Mouse (Mus musculus): ENCODE data around the gene Mettl13. TPM values are rescaled to one million over a fixed set of nuclear protein-coding genes. Genes with fewer than 3 reads are reported as not detected.
A peak's percentile ranks its signal among the peaks of the same experiment; 100 is the strongest.

Gene Mettl13
- 3.0 and 4.4 TPM in 2 replicates for total RNA-seq (2014; rRNA removed)
- 4.6 and 8.6 TPM in 2 replicates for polyA plus RNA-seq (2012; rRNA removed)

GRCm38 (mm10) chr1:162548016-162548916, at the start of gene Mettl13:
Mettl13 (minus strand) TSS chr1:162548551.
- H3K36me3 ChIP-seq (ENCODE audit: control insufficient read depth, insufficient read depth, low read length) = no peaks in the 10 kb centered on the region; the same call in 1 of the 2 replicates
- H3K4me1 ChIP-seq (ENCODE audit: control insufficient read depth, insufficient read depth, low read length) = peaks cover 6% of the 10 kb centered on the region
- H3K9ac ChIP-seq (ENCODE audit: low read depth, low read length) = peak within 1 kb of the TSS; percentile 77
- no peaks in the 10 kb centered on the region for H3K79me2 ChIP-seq (ENCODE audit: control insufficient read depth, insufficient read depth, low read length)
- peak within 1 kb of the TSS; percentile 43 for H3K27ac ChIP-seq (replicated peaks; ENCODE audit: insufficient read depth, low read depth, low read length)
- under 1% methylated on average over 52 of the region's 52 CpGs for WGBS
- peak within 1 kb of the TSS; percentile 66 for H3K4me3 ChIP-seq (ENCODE audit: insufficient read depth, low read depth, low read length)
- no peaks in the 10 kb centered on the region for H3K27me3 ChIP-seq (ENCODE audit: control insufficient read depth, insufficient read depth, low read length)
- DNase-seq (ENCODE audit: extremely low read depth, low read depth, low spot score) = peak; percentile 88
- peak; percentile 79 for TF ChIP-seq POLR2A (IDR thresholded peaks at IDR 0.05; ENCODE audit: extremely low read depth, insufficient read depth, low read length)
- no peak for TF ChIP-seq CTCF (IDR thresholded peaks at IDR 0.05; ENCODE audit: low read depth, low read length)

- 73% methylated on average over 3 of the region's 3 CpGs for whole genome bisulfite sequencing
- no peak for TF ChIP-seq POLR2A (IDR thresholded peaks at IDR 0.05; ENCODE audit: extremely low read depth, insufficient read depth, low read length)
- no peak for TF ChIP-seq CTCF (IDR thresholded peaks at IDR 0.05; ENCODE audit: low read depth, low read length)
Observed at GRCm38 (mm10) chr1:162597379-162598102, 49.2 kb upstream of the Mettl13 start.

GRCm38 (mm10) chr1:162590415-162590997, 42.2 kb upstream of the Mettl13 start:
- no peak overlapping the region for H3K9ac ChIP-seq (ENCODE audit: low read depth, low read length)
- 89% methylated on average over 8 of the region's 8 CpGs for WGBS
- H3K79me2 ChIP-seq (ENCODE audit: control insufficient read depth, insufficient read depth, low read length) = no peaks in the 10 kb centered on the region
- DNase-seq (ENCODE audit: extremely low read depth, low read depth, low spot score) = no peak
- H3K4me1 ChIP-seq (ENCODE audit: control insufficient read depth, insufficient read depth, low read length) = no peaks in the 10 kb centered on the region
- no peak overlapping the region for H3K4me3 ChIP-seq (ENCODE audit: insufficient read depth, low read depth, low read length)
- H3K27ac ChIP-seq (replicated peaks; ENCODE audit: insufficient read depth, low read depth, low read length) = no peak overlapping the region
- H3K36me3 ChIP-seq (ENCODE audit: control insufficient read depth, insufficient read depth, low read length) = peaks cover 23% of the 10 kb centered on the region; the same call in 1 of the 2 replicates
- H3K27me3 ChIP-seq (ENCODE audit: control insufficient read depth, insufficient read depth, low read length) = no peaks in the 10 kb centered on the region
- TF ChIP-seq POLR2A (IDR thresholded peaks at IDR 0.05; ENCODE audit: extremely low read depth, insufficient read depth, low read length) (no peak), CTCF (IDR thresholded peaks at IDR 0.05; ENCODE audit: low read depth, low read length) (no peak)

More at GRCm38 (mm10) chr1:162597379-162598102, 49.2 kb upstream of the Mettl13 start:
- H3K79me2 ChIP-seq (ENCODE audit: control insufficient read depth, insufficient read depth, low read length) = no peaks in the 10 kb centered on the region
- no peaks in the 10 kb centered on the region for H3K4me1 ChIP-seq (ENCODE audit: control insufficient read depth, insufficient read depth, low read length)
- no peak overlapping the region for H3K27ac ChIP-seq (replicated peaks; ENCODE audit: insufficient read depth, low read depth, low read length)
- DNase-seq (ENCODE audit: extremely low read depth, low read depth, low spot score) = no peak
- no peaks in the 10 kb centered on the region for H3K27me3 ChIP-seq (ENCODE audit: control insufficient read depth, insufficient read depth, low read length)
- H3K36me3 ChIP-seq (ENCODE audit: control insufficient read depth, insufficient read depth, low read length) = peaks cover 22% of the 10 kb centered on the region; the same call in 1 of the 2 replicates
- no peak overlapping the region for H3K9ac ChIP-seq (ENCODE audit: low read depth, low read length)
- no peak overlapping the region for H3K4me3 ChIP-seq (ENCODE audit: insufficient read depth, low read depth, low read length)

GRCm38 (mm10) chr1:162589443-162589842, 41.1 kb upstream of the Mettl13 start:
- no peak for TF ChIP-seq CTCF (IDR thresholded peaks at IDR 0.05; ENCODE audit: low read depth, low read length)
- TF ChIP-seq POLR2A (IDR thresholded peaks at IDR 0.05; ENCODE audit: extremely low read depth, insufficient read depth, low read length) = no peak
- H3K36me3 ChIP-seq (ENCODE audit: control insufficient read depth, insufficient read depth, low read length) = peaks cover 21% of the 10 kb centered on the region; the same call in 1 of the 2 replicates
- no peak for DNase-seq (ENCODE audit: extremely low read depth, low read depth, low spot score)
- H3K27me3 ChIP-seq (ENCODE audit: control insufficient read depth, insufficient read depth, low read length) = no peaks in the 10 kb centered on the region
- no peak overlapping the region for H3K4me3 ChIP-seq (ENCODE audit: insufficient read depth, low read depth, low read length)
- 65% methylated on average over 9 of the region's 9 CpGs for WGBS
- H3K4me1 ChIP-seq (ENCODE audit: control insufficient read depth, insufficient read depth, low read length) = no peaks in the 10 kb centered on the region
- H3K9ac ChIP-seq (ENCODE audit: low read depth, low read length) = no peak overlapping the region
- H3K79me2 ChIP-seq (ENCODE audit: control insufficient read depth, insufficient read depth, low read length) = no peaks in the 10 kb centered on the region
- no peak overlapping the region for H3K27ac ChIP-seq (replicated peaks; ENCODE audit: insufficient read depth, low read depth, low read length)

GRCm38 (mm10) chr1:162588606-162589005, 40.3 kb upstream of the Mettl13 start:
- no peaks in the 10 kb centered on the region for H3K4me1 ChIP-seq (ENCODE audit: control insufficient read depth, insufficient read depth, low read length)

More at GRCm38 (mm10) chr1:162588606-162589005, 40.3 kb upstream of the Mettl13 start:
- Histone ChIP-seq H3K36me3 (ENCODE audit: control insufficient read depth, insufficient read depth, low read length) (peaks cover 21% of the 10 kb centered on the region; the same call in 1 of the 2 replicates), H3K27me3 (ENCODE audit: control insufficient read depth, insufficient read depth, low read length) (no peaks in the 10 kb centered on the region), H3K79me2 (ENCODE audit: control insufficient read depth, insufficient read depth, low read length) (no peaks in the 10 kb centered on the region), H3K27ac (replicated peaks; ENCODE audit: insufficient read depth, low read depth, low read length) (no peak overlapping the region), H3K9ac (ENCODE audit: low read depth, low read length) (no peak overlapping the region), H3K4me3 (ENCODE audit: insufficient read depth, low read depth, low read length) (no peak overlapping the region)
- DNase-seq (ENCODE audit: extremely low read depth, low read depth, low spot score) = no peak
- WGBS = 77% methylated on average over 3 of the region's 3 CpGs
- no peak for TF ChIP-seq POLR2A (IDR thresholded peaks at IDR 0.05; ENCODE audit: extremely low read depth, insufficient read depth, low read length)
- TF ChIP-seq CTCF (IDR thresholded peaks at IDR 0.05; ENCODE audit: low read depth, low read length) = no peak
